9 mouse cellular contexts compared by ENCODE assay signal in genomic region chr1:98748886-98749285, GRCm38 (mm10).
DNase-seq lines count a peak whose midpoint lies in the region; TF ChIP-seq lines count a peak whose summit lies in the region.
"Had no signal": no experiment of that assay in that cellular context is flagged by ENCODE, and none has a peak within 500 bp of the region (broad histone marks: within the 10 kb centered on the region; RNA-seq: fewer than 3 reads in every experiment).

No protein-coding gene starts in this region.

- no peaks in the 10 kb centered on the region for H3K4me1 ChIP-seq in ES-E14 (ENCODE audit: control insufficient read depth in 2 of 2, insufficient read depth in 2 of 2, low read length in 2 of 2, poor library complexity in 1 of 2)
- H3K4me1 ChIP-seq in cerebellum, adult 2 months (ENCODE audit: control insufficient read depth, insufficient read depth, low read length), result no peaks in the 10 kb centered on the region
- H3K4me1 ChIP-seq: embryonic facial prominence, embryonic 12.5 days; liver, embryonic 15.5 days had no signal

- 2% methylated on average over 2 of the region's 2 CpGs for WGBS in cerebellum, adult 2 months

- no peak for TF ChIP-seq CTCF in cerebellum, adult 2 months (IDR thresholded peaks at IDR 0.05; ENCODE audit: borderline replicate concordance, insufficient read depth, low read depth, low read length)

- no peak for TF ChIP-seq POLR2A in cerebellum, adult 2 months (IDR thresholded peaks at IDR 0.05; ENCODE audit: borderline replicate concordance, insufficient read depth, low read length)

- DNase-seq in ES-E14 (ENCODE audit: low read depth, low spot score), result peak; percentile 38
- DNase-seq in ZHBTc4 (ENCODE audit: low read depth, low spot score), result peak; percentile 53
- peak; percentile 9 to 22 for DNase-seq in frontal cortex, postnatal 25 days (ENCODE audit: low spot score in 2 of 2)
- DNase-seq in left cerebral cortex, postnatal 10 days (ENCODE audit: extremely low spot score in 1 of 2, low spot score in 2 of 2), result peak; percentile 18 to 23
- DNase-seq in right cerebral cortex, adult 18-20 months, result peak; percentile 33
- DNase-seq in gastrocnemius, adult 18-20 months (ENCODE audit: low spot score), result no peak
- no peak for DNase-seq in cerebellum, adult 2 months

- H3K9ac ChIP-seq in ES-E14 (ENCODE audit: insufficient read depth, low read depth, low read length, poor library complexity, severe bottlenecking), result no peak overlapping the region
- H3K9ac ChIP-seq: embryonic facial prominence, embryonic 12.5 days; liver, embryonic 15.5 days had no signal

- no peaks in the 10 kb centered on the region for H3K27me3 ChIP-seq in cerebellum, adult 2 months (ENCODE audit: control insufficient read depth, insufficient read depth, low read length)
- H3K27me3 ChIP-seq: embryonic facial prominence, embryonic 12.5 days; liver, embryonic 15.5 days had no signal

- H3K36me3 ChIP-seq in ES-E14 (ENCODE audit: control insufficient read depth, insufficient read depth, low read length, poor library complexity, severe bottlenecking), result no peaks in the 10 kb centered on the region
- H3K36me3 ChIP-seq: embryonic facial prominence, embryonic 12.5 days; liver, embryonic 15.5 days had no signal

- H3K4me3 ChIP-seq in ES-E14 (ENCODE audit: insufficient read depth in 1 of 2, low read depth in 1 of 2, low read length in 2 of 2, poor library complexity in 1 of 2, severe bottlenecking in 1 of 2), result no peak overlapping the region
- H3K4me3 ChIP-seq in cerebellum, adult 2 months (replicated peaks; ENCODE audit: insufficient read depth, low read depth, low read length), result no peak overlapping the region
- H3K4me3 ChIP-seq: embryonic facial prominence, embryonic 12.5 days; liver, embryonic 15.5 days had no signal

- intact Hi-C loops in left cerebral cortex, postnatal 10 days (cut with DNase I), result no loop called here

- H3K9me3 ChIP-seq in ES-E14 (ENCODE audit: control insufficient read depth, insufficient read depth, low read depth, low read length), result no peaks in the 10 kb centered on the region
- H3K9me3 ChIP-seq: embryonic facial prominence, embryonic 12.5 days; liver, embryonic 15.5 days had no signal

- no peak overlapping the region for H3K27ac ChIP-seq in ES-E14 (ENCODE audit: insufficient read depth, low read depth, low read length, poor library complexity, severe bottlenecking)
- no peak overlapping the region for H3K27ac ChIP-seq in cerebellum, adult 2 months (ENCODE audit: insufficient read depth, low read length)
- H3K27ac ChIP-seq: embryonic facial prominence, embryonic 12.5 days; liver, embryonic 15.5 days had no signal

- in situ Hi-C loops in ES-E14 (cut with MboI; ENCODE audit: low sequenced_read_pairs in 2 of 2, unreplicated experiment in 2 of 2), result no loop called here

TF ChIP-seq in ES-E14, 5 proteins besides CTCF, POLR2A, EP300 and RAD21:
- TF ChIP-seq ZC3H11A (IDR thresholded peaks at IDR 0.05; ENCODE audit: borderline replicate concordance, low read depth, low read length) (peak; percentile 37; the same call in 1 of the 2 replicates), CHD2 (IDR thresholded peaks at IDR 0.05; ENCODE audit: low read depth, low read length) (no peak)

Comparison
In these comparisons a context has a peak if more than half of its experiments do, and no peak if none do; other contexts are left out.
1. DNase-seq: peak in ES-E14 (single experiment), ZHBTc4 (single experiment), frontal cortex, postnatal 25 days (2 of 2), left cerebral cortex, postnatal 10 days (2 of 2) and right cerebral cortex, adult 18-20 months (single experiment); none in gastrocnemius, adult 18-20 months (single experiment) and cerebellum, adult 2 months (0 of 2).